Mouse (Mus musculus): Measurements from ENCODE around the gene Mast2. TPM values are rescaled to one million over a fixed set of nuclear protein-coding genes. Genes with fewer than 3 reads are reported as not detected.

Mast2 gene
- polyA plus RNA-seq (2017; shearing (Covaris generic)) = 1 to 10 TPM; 4.5 to 5.5 (median 4.7) TPM

DNA sequence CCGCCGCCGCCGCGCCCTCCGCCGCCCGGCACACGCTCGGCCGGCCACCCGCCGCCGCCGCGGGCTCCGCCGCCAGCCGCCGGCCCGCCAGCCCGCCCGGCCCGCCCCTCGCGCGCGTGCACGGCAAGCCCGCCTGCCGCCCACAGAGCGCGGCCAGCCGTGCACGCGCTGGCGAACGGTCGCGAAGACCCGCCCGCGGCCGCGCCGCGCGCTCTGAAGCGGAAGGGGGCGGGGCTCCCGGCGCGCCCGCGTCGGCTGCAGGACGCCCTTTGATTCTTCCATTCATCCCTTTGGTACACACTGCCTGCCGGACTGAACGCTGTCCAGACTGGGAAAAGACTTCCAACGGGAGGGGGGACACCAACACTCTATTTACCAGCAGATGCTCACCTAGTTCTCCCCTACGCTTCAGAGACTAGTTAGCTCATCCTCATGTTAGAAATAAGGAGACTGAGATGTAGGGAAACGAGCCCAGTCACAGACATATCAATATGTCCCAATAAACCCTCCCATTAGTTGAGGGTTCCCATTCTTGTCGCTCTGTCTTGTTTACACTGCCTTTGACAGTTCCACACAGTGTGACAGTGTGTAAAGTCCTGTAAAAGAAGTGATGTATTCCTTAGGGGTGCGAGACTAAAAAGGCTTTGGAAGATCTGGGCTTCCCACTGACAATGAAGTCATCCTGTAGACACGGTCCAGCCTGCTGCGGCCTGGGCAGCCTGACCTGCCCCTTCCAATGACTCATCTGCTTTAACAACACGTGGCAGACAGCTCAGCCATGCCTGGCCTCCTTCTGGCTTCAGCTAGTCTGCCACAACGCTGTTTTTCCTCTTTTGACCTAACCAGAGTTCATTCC, at the start of gene Mast2:
Mast2 (minus strand) TSS at position 58 of the 856 bp plus-strand sequence.
- peak; percentile 77 for ATAC-seq

DNA sequence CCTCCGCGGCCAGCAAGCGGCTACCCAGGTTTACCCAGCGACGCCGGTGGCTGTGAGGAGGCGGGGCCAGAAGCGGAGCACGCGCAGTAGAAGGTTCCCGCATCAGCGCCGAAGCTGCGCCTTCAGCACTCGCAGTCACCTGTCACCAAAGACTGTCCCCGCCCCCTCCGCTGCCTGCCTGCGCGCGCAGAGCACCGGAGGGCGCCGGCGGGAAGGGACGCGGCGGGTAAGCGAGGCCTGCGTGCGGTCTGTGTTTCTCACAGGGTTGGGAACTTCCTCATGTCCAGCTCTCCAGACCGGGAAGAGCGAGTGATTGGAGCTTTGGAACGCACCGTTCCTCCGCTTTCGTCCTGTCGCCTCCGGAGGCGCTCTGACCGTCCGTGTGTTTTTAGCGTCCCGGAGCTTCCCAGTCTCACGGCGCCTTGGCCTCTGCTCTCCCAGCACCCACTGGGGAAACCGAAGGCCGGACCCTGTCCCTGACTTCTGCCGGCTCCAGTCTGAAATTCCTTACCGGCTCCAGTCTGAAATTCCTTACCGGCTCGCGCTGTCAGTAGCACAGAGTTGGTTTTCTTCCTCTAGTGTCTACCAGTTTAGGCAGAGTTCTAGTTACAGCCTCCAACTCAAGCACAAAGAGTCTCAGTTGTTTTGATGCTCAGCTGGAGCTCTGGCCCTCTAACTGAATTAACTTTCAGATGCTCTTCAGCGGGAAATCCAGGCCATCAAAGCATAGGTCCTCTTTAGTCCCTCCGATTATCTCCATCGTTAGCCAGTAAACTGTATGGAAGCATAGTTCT, 43.6 kb upstream of the Mast2 start, which contains the start of gene Ipp:
Ipp (plus strand) TSS at position 125 of the 794 bp plus-strand sequence.
- ATAC-seq = peak; percentile 97

DNA sequence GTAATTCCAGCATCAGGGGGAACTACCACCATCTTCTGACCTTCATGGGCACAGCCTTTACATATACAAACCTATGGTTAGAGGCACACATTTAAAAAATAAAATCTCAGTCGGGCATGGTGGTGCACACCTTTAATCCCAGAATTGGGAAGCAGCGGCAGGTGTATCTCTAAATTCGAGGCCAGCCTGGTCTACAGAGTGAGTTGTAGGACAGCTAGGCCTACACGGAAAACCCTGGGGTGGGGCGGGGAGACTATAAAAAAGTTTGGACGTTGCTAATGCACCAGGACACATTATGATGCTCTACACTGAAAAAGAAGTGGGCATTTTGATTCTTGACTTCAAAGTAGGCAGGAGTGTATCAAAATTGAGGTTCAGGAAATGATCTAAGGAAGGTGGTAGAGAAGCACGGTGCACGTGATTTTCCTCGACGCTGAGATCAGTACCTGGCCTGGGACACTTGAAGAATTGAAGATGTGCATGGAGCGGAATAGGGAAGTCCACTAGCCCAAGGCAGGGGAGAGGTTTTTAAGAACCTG, 43.0 kb upstream of the Mast2 start:
- peak; percentile 54 for ATAC-seq

DNA sequence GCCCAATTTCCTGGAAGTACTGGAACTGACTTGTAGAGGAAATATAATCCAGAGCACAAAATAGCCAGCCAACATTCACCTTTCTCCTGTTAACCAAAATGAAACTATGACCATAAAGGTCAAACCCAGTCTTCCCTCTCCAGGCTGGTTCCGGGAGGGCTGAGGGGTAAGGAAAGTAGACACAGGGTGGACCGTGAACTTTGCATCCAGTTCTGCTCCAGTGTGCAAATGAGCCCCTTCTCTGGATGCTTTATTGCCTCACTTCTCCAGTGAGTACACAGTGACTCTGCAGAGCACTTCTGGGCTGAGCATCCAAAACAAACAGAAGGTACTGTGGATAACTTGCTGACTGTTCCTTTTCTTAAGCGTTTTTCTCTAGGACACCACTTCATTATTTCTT, 36.0 kb upstream of the Mast2 start:
- ATAC-seq = no peak

DNA sequence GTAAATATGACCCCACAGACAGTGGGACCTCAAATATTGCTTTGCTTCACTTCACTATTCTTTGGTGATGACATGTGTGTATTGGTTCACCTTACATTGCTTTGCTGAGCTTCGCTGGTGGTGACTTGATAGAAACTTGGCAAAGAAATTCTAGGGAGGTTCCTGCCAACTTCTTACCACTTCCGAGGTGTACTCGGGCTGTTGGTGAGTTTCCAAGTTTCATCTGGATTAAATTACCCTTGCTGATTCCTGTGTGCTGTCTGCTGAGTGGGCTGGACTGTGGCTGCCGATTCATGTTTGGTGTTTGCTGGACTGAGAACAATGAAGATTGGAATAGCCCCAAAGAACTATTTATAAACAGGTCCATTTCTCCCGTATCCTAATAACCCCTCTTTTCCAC, 29.7 kb upstream of the Mast2 start:
- ATAC-seq = no peak

DNA sequence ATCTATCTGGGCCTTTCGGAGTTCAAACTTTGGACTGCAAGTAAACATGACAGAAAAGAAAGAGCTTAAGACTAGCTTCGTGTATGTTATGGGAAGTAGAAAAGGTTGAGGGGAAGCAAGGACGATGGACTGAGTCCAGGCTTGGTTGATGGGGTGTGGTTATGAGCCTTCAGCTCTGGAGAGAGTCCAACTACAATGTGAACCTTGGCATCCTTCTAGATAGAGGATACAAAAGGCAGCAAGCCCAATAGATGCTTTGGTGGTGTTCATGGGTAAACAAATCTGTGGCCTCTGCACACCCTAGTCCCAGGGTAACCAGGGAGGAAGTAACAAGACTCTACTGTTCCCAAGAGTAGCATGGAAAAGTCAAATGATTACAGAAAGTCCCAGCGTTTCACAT, 28.5 kb upstream of the Mast2 start:
- ATAC-seq = no peak

DNA sequence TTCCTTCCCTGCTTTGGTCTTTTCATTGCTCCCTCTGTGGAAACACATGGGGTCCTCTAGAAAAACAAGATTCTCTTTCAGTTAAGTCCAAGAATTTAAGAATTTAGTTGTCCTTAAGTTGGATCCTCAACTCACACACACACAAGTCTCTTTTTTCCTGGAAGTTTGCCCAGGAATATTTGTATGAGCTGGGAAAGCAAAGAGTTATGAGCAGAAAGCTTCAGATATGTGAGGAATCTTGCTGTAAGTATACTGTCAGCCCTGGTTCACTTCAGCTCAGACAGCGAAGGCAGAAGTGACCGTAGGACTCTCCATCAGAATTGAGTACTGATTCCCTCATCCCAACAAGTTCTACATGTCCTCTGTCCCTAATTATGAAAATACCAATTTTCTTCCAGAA, 27.9 kb upstream of the Mast2 start:
- ATAC-seq = no peak

DNA sequence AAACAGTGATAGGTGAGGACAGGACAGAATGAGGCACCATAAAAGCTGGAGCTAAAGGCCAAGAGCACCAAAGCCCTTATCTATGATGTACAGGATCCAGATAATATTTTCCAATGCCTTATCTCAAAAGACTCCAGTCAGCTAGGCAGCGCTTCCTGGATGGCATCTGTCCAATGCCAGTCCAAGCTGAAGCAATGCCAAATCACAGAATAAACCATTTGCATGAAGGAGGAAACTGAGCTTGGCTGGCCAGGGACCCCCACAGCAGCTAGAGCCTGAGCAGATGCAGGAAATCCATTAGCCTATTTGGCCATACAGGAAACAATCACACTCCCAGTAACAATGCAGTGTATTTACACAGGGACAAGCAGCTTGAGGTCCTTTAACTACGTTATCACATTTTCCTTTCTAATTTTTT, 27.1 kb upstream of the Mast2 start:
- ATAC-seq = no peak

DNA sequence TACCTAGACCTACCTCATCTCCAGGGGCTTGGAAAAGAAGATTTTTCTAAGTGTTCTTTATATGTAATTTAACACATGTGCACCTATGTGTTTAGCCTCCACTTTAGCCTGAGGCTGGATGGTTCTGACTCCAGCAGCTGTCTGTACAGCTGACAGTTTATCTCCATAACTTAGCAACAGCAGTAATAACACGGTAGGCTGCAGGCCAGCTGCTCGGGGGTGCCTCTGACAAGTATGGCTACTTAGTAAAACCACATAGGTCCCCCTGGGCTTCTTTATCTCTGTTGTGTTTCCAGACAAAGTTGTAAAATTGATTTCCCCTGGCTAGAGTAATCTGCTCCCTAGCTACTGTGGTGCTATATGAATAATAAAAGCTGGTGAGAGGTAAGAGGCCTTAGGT, 19.5 kb upstream of the Mast2 start:
- no peak for ATAC-seq

DNA sequence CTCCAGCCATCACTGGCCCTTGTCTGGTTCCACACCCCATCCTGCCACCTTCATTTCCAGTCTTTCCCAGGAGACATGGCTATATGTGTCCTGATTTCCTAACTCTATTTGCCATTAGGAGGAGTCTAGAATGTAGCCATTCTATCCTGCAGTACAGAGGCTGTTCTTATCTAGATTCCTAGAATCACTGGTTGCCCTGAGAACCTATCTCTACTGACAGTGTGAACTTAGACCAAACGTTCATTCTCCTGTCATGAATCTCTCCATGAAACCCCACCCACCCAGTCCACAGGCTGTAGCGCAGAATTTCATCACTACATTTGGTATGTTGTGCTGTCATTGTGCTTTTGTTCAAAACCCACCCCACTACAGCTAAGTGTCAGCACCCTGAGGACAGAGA, 17.3 kb upstream of the Mast2 start:
- ATAC-seq = no peak

DNA sequence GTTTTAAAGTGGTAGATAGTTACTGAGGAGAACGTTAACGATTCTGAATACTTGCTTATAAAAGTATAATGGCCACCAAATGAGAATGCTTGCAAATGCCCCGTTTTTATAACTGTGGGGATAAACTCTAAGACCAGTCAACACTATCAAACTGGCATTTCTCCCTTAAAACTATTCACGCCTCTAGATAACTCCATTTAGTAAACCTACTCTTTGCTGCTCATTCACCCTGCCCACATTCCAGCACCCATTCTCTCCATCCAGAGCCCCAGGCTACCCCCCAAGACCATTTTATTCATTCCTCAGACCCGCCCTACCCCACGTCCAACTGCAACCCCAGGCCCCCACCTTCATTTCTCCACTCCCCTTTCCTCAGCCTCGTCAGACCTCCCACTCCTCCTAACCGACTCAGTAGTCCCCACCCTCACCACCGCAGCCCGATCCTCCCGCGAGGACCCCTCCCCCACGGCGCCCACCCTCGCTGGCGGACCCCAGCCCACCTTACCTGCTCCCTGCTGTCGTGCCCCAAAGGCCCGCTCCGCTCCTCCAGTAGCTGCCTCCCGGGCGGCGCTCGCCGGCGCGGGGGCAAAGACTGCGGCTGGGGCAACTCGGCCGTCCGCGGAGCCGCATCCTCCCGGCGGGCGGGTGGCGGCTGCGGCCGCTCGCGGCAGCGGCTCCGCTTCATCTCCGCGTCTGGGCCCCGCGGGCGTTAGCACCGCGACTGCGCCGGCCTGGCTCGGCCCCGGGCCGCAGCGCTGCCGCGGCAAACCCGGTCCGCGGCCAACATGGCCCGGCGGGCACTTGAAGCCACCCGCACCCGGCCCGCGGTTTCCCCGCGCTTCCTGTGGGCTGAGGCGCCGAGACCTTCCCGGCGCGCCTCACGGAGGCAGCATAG, 505 bp downstream of the Mast2 start:
- peak; percentile 33 for ATAC-seq

DNA sequence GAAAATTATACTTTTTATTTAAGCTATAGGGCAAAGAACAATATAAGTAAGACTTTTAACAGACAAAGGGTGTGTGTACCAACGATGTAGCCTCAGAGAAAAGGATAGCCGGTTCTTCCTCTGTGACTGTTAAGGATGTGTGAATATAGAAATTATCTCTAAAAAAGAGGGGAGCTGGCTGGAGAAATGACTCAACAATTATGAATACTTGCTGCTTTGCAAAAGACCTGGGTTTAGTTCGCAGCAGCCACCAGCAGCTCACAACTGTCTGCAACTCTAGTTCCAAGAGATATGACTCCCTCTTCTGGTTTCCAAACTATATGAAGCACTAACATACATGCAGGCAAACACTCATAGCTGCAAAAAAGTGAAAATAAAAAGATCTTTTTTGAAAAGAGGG, 2.0 kb downstream of the Mast2 start:
- ATAC-seq = no peak

DNA sequence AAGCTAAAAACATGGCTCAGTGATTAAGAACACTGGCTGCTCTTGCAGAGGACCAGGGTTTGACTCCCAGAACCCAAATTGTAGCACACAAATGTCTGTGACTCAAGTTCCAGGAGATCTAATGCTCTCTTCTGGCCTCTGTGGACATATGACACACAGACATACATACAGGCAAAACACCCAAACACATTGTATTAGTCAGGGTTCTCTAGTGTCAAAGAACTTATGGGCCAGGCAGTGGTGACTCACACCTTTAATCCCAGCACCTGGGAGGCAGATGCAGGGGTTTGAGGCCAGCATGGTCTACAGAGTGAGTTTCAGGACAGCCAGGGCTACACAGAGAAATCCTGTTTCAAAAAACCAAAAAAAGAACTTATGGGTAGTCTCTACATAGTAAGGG, 12.4 kb downstream of the Mast2 start:
- no peak for ATAC-seq

DNA sequence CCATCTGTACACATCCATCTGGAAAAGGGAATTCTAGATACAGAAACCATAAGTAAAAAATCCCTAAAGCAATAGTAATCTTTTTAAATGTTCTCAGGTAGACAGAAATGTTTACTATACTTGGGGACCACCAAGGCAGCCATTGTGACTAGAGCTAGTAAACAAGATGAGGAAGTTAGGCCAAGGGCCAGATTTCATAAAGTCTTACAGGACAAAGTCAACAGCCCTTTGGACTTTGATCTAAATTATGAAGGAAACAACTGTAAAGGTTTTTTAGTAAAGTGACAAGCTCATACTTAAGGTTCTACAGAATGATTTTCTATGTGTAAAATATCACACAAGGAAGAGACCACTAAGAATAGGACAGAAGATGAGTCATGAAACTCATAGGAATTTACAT, 14.0 kb downstream of the Mast2 start:
- ATAC-seq = no peak

DNA sequence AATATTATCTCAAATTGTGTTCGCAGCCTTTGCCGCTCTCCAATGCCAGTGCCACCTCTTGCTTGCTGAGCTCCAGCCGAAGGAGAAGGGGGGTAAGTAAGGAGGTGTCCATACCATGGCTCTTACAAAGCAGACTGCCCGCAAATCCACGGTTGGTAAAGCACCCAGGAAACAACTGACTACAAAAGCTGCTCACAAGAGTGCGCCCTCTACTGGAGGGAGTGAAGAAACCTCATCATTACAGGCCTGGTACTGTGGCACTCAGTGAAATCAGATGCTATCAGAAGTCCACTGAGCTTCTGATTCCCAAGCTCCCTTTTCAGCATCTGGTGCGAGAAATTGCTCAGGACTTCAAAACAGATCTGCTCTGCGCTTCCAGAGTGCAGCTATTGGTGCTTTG, 15.3 kb downstream of the Mast2 start:
- ATAC-seq = no peak

DNA sequence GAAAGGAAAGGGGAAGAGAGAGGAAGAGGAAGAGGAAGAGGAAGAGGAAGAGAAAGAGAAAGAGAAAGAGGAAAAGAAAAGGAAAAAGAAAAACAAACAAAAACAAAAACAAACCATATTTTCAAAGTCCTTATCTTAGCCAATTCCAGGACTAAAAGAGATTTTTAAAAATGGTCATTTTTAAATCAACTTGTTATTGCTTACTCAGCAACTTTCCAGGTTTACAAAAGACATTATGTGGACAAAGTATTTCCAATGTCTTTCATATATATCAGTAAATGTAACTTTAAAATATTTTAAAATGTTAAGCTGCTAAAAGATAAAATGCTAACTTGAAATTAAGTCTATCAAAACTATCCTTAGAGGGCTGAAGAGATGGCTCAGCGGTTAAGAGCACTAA, 24.6 kb downstream of the Mast2 start:
- ATAC-seq = no peak

DNA sequence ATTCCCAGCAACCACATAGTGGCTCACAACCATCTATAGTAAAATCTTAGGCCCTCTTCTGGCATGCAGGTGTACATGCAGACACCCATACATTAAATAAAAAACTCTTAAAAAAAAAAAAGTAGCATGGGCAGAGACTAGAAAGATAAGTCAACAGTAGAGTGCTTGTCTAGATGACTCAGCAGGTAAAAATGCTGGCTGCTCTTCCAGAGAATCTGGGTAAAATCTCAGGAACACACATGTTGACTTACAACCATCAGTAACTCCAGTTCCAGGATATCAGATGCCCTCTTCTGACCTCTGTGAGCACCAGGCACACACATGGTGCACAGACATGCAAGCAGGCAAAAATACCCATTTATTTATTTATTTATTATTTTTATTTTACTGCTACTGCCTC, 25.4 kb downstream of the Mast2 start:
- no peak for ATAC-seq

DNA sequence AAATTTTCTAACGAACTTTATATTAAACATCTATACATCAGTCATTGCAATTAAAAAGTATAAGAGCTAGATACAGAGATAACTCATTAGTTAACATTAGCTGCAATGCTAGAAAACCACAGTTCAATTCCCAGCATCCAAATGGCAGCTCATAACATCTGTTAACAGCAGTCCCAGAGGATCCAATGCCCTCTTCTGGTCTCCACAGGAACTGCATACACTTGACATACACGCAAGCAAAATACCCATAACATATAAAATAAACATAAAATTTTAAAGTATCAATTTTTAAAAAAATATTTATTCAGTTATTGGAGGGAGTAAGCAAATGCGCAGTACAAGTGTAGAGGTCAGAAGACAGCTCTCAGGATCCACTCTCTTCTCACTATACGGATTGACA, 28.4 kb downstream of the Mast2 start:
- no peak for ATAC-seq

DNA sequence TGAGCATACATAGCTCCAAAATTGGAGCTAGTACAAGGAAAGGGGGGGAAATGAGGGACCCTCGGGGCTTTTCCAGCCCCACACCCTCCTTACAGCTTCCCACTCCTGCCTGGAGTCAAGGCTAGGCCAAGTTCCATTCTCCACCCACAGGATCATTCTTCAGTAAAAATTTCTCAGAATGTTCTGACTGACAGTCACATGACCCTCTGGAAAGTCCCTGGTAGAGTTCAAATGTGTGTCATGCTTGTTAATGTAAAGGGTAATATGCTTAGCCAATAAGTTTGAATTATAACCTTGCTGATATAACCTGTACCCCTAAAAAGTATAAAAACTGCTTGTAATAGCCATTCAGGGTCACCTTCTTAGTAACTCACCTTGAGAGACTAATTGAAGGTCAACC, 41.8 kb downstream of the Mast2 start:
- ATAC-seq = peak; percentile 81

DNA sequence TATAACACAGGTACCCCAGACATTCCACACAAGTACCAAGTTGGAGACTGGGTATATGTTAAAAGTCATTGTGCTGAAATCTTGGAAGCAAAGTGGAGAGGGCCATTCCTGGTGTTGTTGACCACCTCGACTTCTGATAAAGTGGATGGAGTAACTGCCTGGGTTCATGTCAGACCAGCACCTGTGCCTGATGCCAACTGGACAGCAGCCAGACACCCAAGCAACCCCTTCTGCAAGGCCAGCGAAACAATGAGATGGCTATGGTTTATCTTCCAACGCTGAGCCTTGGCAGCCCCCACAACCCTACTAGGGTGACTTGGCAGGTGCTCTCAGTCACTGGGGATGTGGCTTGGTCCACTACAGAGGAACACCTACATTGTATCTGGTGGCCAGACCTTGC, 42.8 kb downstream of the Mast2 start:
- no peak for ATAC-seq

DNA sequence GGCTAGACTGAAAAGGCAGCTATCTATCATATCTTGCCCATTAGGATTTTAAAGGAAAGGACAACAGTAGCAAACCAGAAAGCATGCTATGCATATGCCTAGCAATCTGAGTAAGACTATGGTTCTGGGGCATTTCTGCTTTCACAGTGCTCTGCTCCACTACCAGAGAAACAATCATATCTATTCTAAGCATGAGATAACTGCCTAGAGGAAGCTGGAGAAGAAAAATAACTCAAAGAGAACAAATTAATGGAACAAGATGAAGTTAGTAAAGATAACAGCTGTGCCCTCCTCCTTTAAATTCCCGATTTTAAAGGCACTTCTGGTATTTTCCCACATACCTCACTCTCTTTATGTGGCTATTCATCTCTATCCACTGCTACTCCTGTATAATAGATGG, 51.0 kb downstream of the Mast2 start:
- no peak for ATAC-seq

DNA sequence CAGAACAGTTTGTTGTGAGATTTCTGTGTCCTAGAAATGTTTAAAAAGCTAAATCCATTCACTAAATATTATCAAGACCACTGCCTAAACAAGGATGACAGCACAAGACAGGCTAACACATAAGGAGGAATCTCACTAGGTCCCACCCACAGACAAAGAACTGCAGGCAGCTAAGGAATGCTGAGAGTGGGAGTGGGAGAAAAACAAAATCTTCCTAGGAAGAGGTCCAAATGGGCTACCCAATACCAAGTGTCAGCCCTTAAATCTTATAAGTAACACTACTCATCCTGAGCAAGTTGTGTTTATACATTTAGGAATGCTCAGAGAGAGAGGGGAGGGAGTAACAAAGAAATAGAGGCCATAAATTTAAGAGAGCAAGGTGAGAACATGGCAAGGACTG, 52.6 kb downstream of the Mast2 start:
- ATAC-seq = no peak

DNA sequence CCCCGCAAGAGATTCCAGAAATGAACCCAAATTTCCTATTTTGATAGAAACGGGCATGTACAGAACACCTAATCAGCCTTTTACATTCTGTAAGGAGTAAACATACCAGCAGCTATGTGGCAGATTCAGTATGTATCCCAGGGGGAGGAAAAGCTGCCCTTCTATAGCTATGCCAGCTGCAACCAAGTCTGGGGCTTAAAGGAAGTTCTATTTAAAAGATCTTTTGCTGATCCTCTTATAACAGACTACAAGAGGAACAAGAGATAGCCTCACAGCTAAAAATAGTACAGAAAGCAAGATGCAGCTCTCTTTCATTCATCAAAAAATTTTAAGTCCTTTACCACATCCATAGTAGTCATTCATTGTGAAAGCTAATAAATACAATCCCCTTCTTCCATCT, 57.3 kb downstream of the Mast2 start:
- no peak for ATAC-seq
